Comparison of ENCODE assay signal across 13 mouse cellular contexts in genomic region chr10:45473143-45473484, GRCm38 (mm10). TPM values are rescaled to one million over a fixed set of nuclear protein-coding genes. Genes with fewer than 3 reads are reported as not detected.
DNase-seq lines count a peak whose midpoint lies in the region; ATAC-seq and TF ChIP-seq lines count a peak whose summit lies in the region.
"Had no signal": no experiment of that assay in that cellular context is flagged by ENCODE, and none has a peak within 500 bp of the region (broad histone marks: within the 10 kb centered on the region; RNA-seq: fewer than 3 reads in every experiment).

No protein-coding gene starts in this region.

- H3K36me3 ChIP-seq in heart, embryonic 10.5 days = no peaks in the 10 kb centered on the region
- no peaks in the 10 kb centered on the region for H3K36me3 ChIP-seq in limb, embryonic 14.5 days (ENCODE audit: control insufficient read depth, insufficient read depth, low read length)

- peak overlapping the region; percentile 90 for H3K27ac ChIP-seq in heart, embryonic 10.5 days
- no peak overlapping the region for H3K27ac ChIP-seq in limb, embryonic 14.5 days (replicated peaks; ENCODE audit: low read depth, low read length)

- H3K9ac ChIP-seq in limb, embryonic 14.5 days (ENCODE audit: low read depth, low read length, severe bottlenecking) = no peak overlapping the region

- no peaks in the 10 kb centered on the region for H3K9me3 ChIP-seq in heart, embryonic 10.5 days
- H3K9me3 ChIP-seq in limb, embryonic 14.5 days (ENCODE audit: control insufficient read depth, low read length) = no peaks in the 10 kb centered on the region

- peak overlapping the region; percentile 65 for H3K4me3 ChIP-seq in heart, embryonic 10.5 days
- H3K4me3 ChIP-seq in limb, embryonic 14.5 days (replicated peaks; ENCODE audit: low read length) = peak overlapping the region; percentile 32

- TF ChIP-seq POLR2A in limb, embryonic 14.5 days (IDR thresholded peaks at IDR 0.05; ENCODE audit: borderline replicate concordance, extremely low read depth, insufficient read depth, insufficient read length) = no peak

- no peaks in the 10 kb centered on the region for H3K27me3 ChIP-seq in heart, embryonic 10.5 days (ENCODE audit: insufficient read depth, poor library complexity, severe bottlenecking)
- H3K27me3 ChIP-seq in limb, embryonic 14.5 days (ENCODE audit: control insufficient read depth, insufficient read depth, low read length) = peaks cover 24% of the 10 kb centered on the region

- no peak for ATAC-seq in limb, embryonic 14.5 days (ENCODE audit: low FRiP score, low read depth)

- peaks cover 12% of the 10 kb centered on the region for H3K4me1 ChIP-seq in heart, embryonic 10.5 days
- peaks cover 6% of the 10 kb centered on the region for H3K4me1 ChIP-seq in limb, embryonic 14.5 days (ENCODE audit: control insufficient read depth, insufficient read depth, low read length)

- 1% methylated on average over 5 of the region's 5 CpGs for WGBS in heart, embryonic 10.5 days
- under 1% methylated on average over 5 of the region's 5 CpGs for WGBS in limb, embryonic 14.5 days

- H3K4me2 ChIP-seq in limb, embryonic 14.5 days (replicated peaks; ENCODE audit: low read depth, low read length, severe bottlenecking) = peak overlapping the region; percentile 51; the same call in 1 of the 2 replicates

- DNase-seq in heart, embryonic 10.5 days (ENCODE audit: low spot score) = no peak
- DNase-seq in heart, postnatal 4 days = no peak
- peak; percentile 7 for DNase-seq in thymus, postnatal 4 days
- DNase-seq in thymus, adult 18-20 months = no peak
- no peak for DNase-seq in limb, embryonic 14.5 days (ENCODE audit: low spot score)
- DNase-seq in retina, postnatal 1 day = peak; percentile 35
- DNase-seq in cerebellum, postnatal 25 days = no peak
- DNase-seq in c-Kit-positive CD71-positive TER-119-positive erythroid progenitor cells, embryonic 14.5 days (ENCODE audit: low spot score) = no peak
- DNase-seq: adrenal gland, adult 8-10 months; kidney, adult 18-20 months; right cerebral cortex, postnatal 25 days; thymus, adult 2 months had no signal

RNA-seq across cellular contexts. Expression of gene Lin28b, which starts 13.1 kb away (rescaled TPM):
- 13.2 and 17.6 TPM in 2 replicates for polyA plus RNA-seq in heart, embryonic 10.5 days (2016; fragmentation: Nextera tagmentation; extraction: Ambion mirVana)
- total RNA-seq in heart, postnatal 4 days (2021) = under 1 TPM; 0.74 TPM
- polyA plus RNA-seq in limb, embryonic 14.5 days (2012; rRNA removed) = 1.1 and 1.2 TPM in 2 replicates
- polyA plus RNA-seq in limb, embryonic 14.5 days (2014; fragmentation: Nextera tagmentation; extraction: Ambion mirVana) = 1.2 and 1.3 TPM in 2 replicates
- total RNA-seq: gastrocnemius, adult 18-20 months had no signal

Comparison
In these comparisons a context has a peak if more than half of its experiments do, and no peak if none do; other contexts are left out.
1. DNase-seq: peak in thymus, postnatal 4 days (single experiment) and retina, postnatal 1 day (single experiment); none in heart, embryonic 10.5 days (single experiment), heart, postnatal 4 days (single experiment), thymus, adult 18-20 months (0 of 2), limb, embryonic 14.5 days (single experiment), cerebellum, postnatal 25 days (0 of 2) and c-Kit-positive CD71-positive TER-119-positive erythroid progenitor cells, embryonic 14.5 days (single experiment).